Mouse (Mus musculus) C2C12 (cell line): Measurements from ENCODE around the gene Styx.

ENCODE experiments used
- CEBPB ChIP-seq: IDR thresholded peaks from one replicate; pipeline ENCODE4 v1.6.1; 2011; ENCODE audit warnings: low read depth, mild to moderate bottlenecking, control low read depth, moderate library complexity
- CTCF ChIP-seq: IDR thresholded peaks from one replicate; pipeline ENCODE4 v1.5.1; 2011; ENCODE audit not compliant: control insufficient read depth, insufficient read depth, insufficient read length
- MAX ChIP-seq: IDR thresholded peaks from one replicate; pipeline ENCODE4 v1.6.1; 2011; ENCODE audit warnings: mild to moderate bottlenecking, control low read depth
- MYOD1 ChIP-seq: IDR thresholded peaks from one replicate; pipeline ENCODE4 v1.6.1; 2011; ENCODE audit warnings: low read depth; ENCODE audit not compliant: control insufficient read depth, insufficient read length
- MYOG ChIP-seq: IDR thresholded peaks from one replicate; pipeline ENCODE4 v1.6.1; 2011; ENCODE audit not compliant: control insufficient read depth, insufficient read length; ENCODE audit errors: extremely low read depth
- USF1 ChIP-seq: IDR thresholded peaks from one replicate; pipeline ENCODE4 v1.6.1; 2011; ENCODE audit warnings: low read depth, mild to moderate bottlenecking, control low read depth, moderate library complexity

- TF ChIP-seq CTCF = no peak
- no peak for TF ChIP-seq MAX
- TF ChIP-seq USF1 = no peak
- no peak for TF ChIP-seq MYOD1
- TF ChIP-seq CEBPB = no peak
- TF ChIP-seq MYOG = no peak
Observed at GRCm38 (mm10) chr14:45432003-45432402, 81.1 kb downstream of the Styx start.
